Mouse (Mus musculus) hindbrain, embryonic 15.5 days (tissue): Measurements from ENCODE around the gene Cacna1s. TPM values are rescaled to one million over a fixed set of nuclear protein-coding genes. Genes with fewer than 3 reads are reported as not detected.
A peak's percentile ranks its signal among the peaks of the same experiment; 100 is the strongest.

Experiments
- ATAC-seq: fragments of 200-750 bp; cut with Nextera tagmentation; 2 replicates; pipeline ENCODE4 v1.8.0; 2017; ENCODE audit warnings: low read depth, moderate number of reproducible peaks, moderate TSS enrichment; ENCODE audit not compliant: low FRiP score
- H3K27ac ChIP-seq: fragments of 300-500 bp; sonication (generic); replicated peaks from 2 replicates; pipeline ENCODE4 v1.5.1; 2015; ENCODE audit warnings: mild to moderate bottlenecking, inconsistent platforms
- H3K27me3 ChIP-seq: fragments of 300-500 bp; sonication (generic); 2 replicates; pipeline ENCODE4 v1.6.1; 2015; ENCODE audit warnings: control low read depth, inconsistent platforms
- H3K36me3 ChIP-seq: fragments of 300-500 bp; sonication (generic); 2 replicates; pipeline ENCODE4 v1.6.1; 2015; ENCODE audit warnings: control low read depth, inconsistent platforms
- H3K4me1 ChIP-seq: fragments of 300-500 bp; sonication (generic); replicated peaks from 2 replicates; pipeline ENCODE4 v1.6.1; 2015; ENCODE audit warnings: control low read depth, inconsistent platforms
- H3K4me2 ChIP-seq: fragments of 300-500 bp; sonication (generic); 2 replicates; pipeline ENCODE4 v1.6.1; 2015; ENCODE audit warnings: moderate library complexity, mild to moderate bottlenecking, inconsistent platforms
- H3K4me3 ChIP-seq: fragments of 300-500 bp; sonication (generic); 2 replicates; pipeline ENCODE4 v1.5.1; 2015; ENCODE audit warnings: mild to moderate bottlenecking, inconsistent platforms
- H3K9ac ChIP-seq: fragments of 300-500 bp; sonication (generic); 2 replicates; pipeline ENCODE4 v1.6.1; 2015; ENCODE audit warnings: inconsistent platforms
- H3K9me3 ChIP-seq: fragments of 300-500 bp; sonication (generic); 2 replicates; pipeline ENCODE4 v1.6.1; 2016; ENCODE audit warnings: control low read depth, inconsistent platforms
- WGBS: fragments of 180-500 bp; shearing (Covaris S2); methylation state at CpG from one replicate; pipeline ENCODE4 v1.1.7; 2015; 5-methylcytosine and 5-hydroxymethylcytosine counted together
- polyA plus RNA-seq: library from polyadenylated mRNA; unstranded; fragments of >200 nt; fragmentation: Nextera tagmentation; extraction: Ambion mirVana; gene quantifications from 2 replicates; pipeline ENCODE4 v1.2.1, GENCODE M21; 2015

Gene Cacna1s
- polyA plus RNA-seq, 1 experiment from 2014 or later: 0.32 TPM

GRCm38 (mm10) chr1:136058594-136058993, 6.0 kb downstream of the Cacna1s start:
- Histone ChIP-seq H3K4me1 (peaks cover 23% of the 10 kb centered on the region), H3K4me2 (no peak overlapping the region), H3K36me3 (no peaks in the 10 kb centered on the region), H3K27me3 (no peaks in the 10 kb centered on the region), H3K9me3 (no peaks in the 10 kb centered on the region), H3K4me3 (no peak overlapping the region), H3K9ac (no peak overlapping the region), H3K27ac (no peak overlapping the region)
- ATAC-seq: no peak
- WGBS: 57% methylated on average over 3 of the region's 3 CpGs

DNA sequence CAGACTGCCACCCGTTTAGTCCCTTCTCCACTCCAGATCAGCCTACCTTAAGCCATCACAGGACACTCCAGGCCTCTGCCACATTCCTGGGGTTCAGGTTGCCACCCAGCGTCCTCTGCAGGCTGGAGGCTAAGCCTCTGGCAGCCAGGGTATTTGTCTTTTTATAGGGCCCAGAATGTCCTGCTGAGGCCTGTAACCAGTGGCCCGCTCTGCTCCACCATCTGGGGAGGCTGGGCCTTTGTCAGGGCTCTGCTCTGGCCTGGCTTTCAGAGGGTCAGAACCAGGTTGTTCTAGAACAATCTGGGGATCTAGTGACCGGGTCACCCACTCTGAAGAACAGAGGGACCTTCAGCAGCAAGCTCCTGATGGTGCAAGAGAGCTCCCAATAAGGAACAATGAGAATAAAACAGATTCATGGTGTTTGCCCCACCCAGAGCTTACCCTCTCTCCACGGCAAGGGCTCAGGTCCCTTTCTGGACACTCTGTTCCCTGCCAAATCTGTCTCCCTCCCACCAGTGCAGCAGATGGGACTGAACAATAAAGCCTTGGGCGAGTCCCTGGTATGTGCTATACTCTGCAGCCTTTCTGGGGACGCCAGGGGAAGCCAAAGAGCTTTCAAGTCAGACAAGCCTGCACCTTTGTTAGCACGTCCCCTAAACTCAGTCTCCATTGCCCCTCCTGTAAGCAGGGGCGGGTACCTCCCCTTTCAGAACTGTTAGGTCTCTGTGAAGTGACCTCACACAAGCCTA, 8.7 kb downstream of the Cacna1s start:
- Histone ChIP-seq H3K9ac (no peak overlapping the region), H3K4me1 (peaks cover 17% of the 10 kb centered on the region), H3K4me3 (no peak overlapping the region), H3K36me3 (no peaks in the 10 kb centered on the region), H3K27ac (0 out of 2 replicates have a peak overlapping the region, but pooled peaks have one; percentile 12), H3K27me3 (no peaks in the 10 kb centered on the region), H3K9me3 (no peaks in the 10 kb centered on the region), H3K4me2 (no peak overlapping the region)
- WGBS: 46% methylated on average over 9 of the region's 9 CpGs
- peak; percentile 33; the same call in 1 of the 2 replicates for ATAC-seq

DNA sequence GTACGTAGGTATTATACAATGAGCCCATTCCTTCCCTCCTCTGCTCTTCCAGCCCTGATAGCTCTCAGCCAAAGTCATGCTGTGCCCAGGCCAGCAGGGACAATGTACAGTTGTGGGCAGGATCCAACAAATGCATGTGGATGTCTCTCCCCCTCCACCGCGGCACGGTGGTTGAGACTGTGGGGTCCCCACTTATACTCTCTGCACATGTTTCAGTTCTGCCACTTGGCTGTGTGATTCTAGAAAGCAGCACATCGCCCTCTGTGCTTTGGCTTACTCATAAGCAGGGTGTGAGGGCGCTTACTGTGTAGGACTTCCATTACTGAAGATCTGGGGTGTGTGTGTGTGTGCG, 9.2 kb downstream of the Cacna1s start:
- peak; percentile 66; the same call in 1 of the 2 replicates for ATAC-seq
- H3K27ac ChIP-seq: 0 out of 2 replicates have a peak overlapping the region, but pooled peaks have one; percentile 12
- no peak overlapping the region for H3K9ac ChIP-seq
- H3K4me1 ChIP-seq: peaks cover 11% of the 10 kb centered on the region; the same call in 1 of the 2 replicates
- WGBS: 68% methylated on average over 7 of the region's 7 CpGs
- H3K4me2 ChIP-seq: no peak overlapping the region
- H3K4me3 ChIP-seq: no peak overlapping the region
- no peaks in the 10 kb centered on the region for H3K27me3 ChIP-seq
- no peaks in the 10 kb centered on the region for H3K36me3 ChIP-seq
- H3K9me3 ChIP-seq: no peaks in the 10 kb centered on the region

- no peak overlapping the region for H3K4me2 ChIP-seq
Measured at GRCm38 (mm10) chr1:136063991-136064390, 11.4 kb downstream of the Cacna1s start.

DNA sequence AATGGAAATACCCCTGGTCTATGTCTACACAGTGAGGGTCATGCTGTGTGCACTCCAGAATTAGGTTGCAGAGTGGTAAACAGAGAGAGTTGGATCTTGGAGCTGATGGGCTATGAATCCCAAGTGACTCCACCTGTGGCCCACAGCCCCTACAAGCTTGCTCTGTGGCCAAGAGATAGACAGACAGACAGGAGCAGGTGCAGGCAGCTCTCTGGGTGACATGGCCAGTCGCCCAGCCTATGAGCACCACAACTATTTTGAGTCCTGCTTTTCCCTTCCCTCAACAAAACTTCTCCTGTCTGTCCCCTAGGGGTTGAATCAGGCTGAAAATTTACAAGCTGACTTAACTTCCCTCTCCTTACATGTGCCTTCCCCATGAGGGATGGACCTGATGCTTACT, 14.1 kb downstream of the Cacna1s start:
- WGBS: 75% methylated on average over 1 of the region's 1 CpGs
- Histone ChIP-seq H3K27me3 (no peaks in the 10 kb centered on the region), H3K4me3 (no peak overlapping the region), H3K9ac (no peak overlapping the region), H3K4me2 (no peak overlapping the region), H3K27ac (no peak overlapping the region), H3K9me3 (no peaks in the 10 kb centered on the region), H3K36me3 (no peaks in the 10 kb centered on the region), H3K4me1 (0 out of 2 replicates have a peak, but pooled peaks cover under 1% of the 10 kb centered on the region)
- ATAC-seq: no peak

More at GRCm38 (mm10) chr1:136063991-136064390, 11.4 kb downstream of the Cacna1s start:
- ATAC-seq: no peak
- no peak overlapping the region for H3K9ac ChIP-seq
- no peaks in the 10 kb centered on the region for H3K36me3 ChIP-seq
- H3K27ac ChIP-seq: no peak overlapping the region
- H3K9me3 ChIP-seq: no peaks in the 10 kb centered on the region
- H3K4me1 ChIP-seq: peaks cover 6% of the 10 kb centered on the region; the same call in 1 of the 2 replicates
- no peaks in the 10 kb centered on the region for H3K27me3 ChIP-seq
- no peak overlapping the region for H3K4me3 ChIP-seq
- 70% methylated on average over 5 of the region's 5 CpGs for WGBS

- 78% methylated on average over 3 of the region's 3 CpGs for WGBS
- no peak overlapping the region for H3K27ac ChIP-seq
- no peak overlapping the region for H3K9ac ChIP-seq
- no peaks in the 10 kb centered on the region for H3K36me3 ChIP-seq
- ATAC-seq: no peak
- no peak overlapping the region for H3K4me2 ChIP-seq
- no peak overlapping the region for H3K4me3 ChIP-seq
- no peaks in the 10 kb centered on the region for H3K27me3 ChIP-seq
- no peaks in the 10 kb centered on the region for H3K9me3 ChIP-seq
- no peaks in the 10 kb centered on the region for H3K4me1 ChIP-seq
Measured at GRCm38 (mm10) chr1:136067579-136067978, 15.0 kb downstream of the Cacna1s start.

- H3K27me3 ChIP-seq: 0 out of 2 replicates have a peak, but pooled peaks cover 2% of the 10 kb centered on the region
- H3K9ac ChIP-seq: no peak overlapping the region
- no peak overlapping the region for H3K4me2 ChIP-seq
- WGBS: 8% methylated on average over 3 of the region's 3 CpGs
- H3K27ac ChIP-seq: no peak overlapping the region
- no peaks in the 10 kb centered on the region for H3K9me3 ChIP-seq
- H3K36me3 ChIP-seq: no peaks in the 10 kb centered on the region
- no peak for ATAC-seq
- H3K4me3 ChIP-seq: no peak overlapping the region
- H3K4me1 ChIP-seq: no peaks in the 10 kb centered on the region
Measured at GRCm38 (mm10) chr1:136076086-136076485, 23.5 kb downstream of the Cacna1s start.

DNA sequence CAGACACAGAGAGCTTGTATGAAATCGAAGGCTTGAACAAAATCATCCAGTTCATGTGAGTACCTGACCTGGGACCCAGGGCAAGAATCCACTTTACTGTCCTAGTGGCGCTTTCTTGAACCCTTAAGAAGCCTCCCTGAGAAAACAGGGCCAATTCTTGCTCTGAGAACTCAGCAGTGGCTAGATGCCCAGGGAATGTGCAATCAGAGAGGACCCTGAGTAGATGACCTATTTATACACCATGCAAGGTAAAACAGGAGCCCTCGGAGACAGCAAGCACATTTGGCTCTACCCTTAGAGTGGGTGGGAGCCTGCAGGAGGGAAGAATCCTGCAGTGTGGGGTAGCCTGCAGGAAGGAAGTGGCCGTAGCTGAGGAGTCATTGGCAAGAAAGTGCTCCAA, 25.1 kb downstream of the Cacna1s start:
- Histone ChIP-seq H3K9ac (no peak overlapping the region), H3K4me3 (no peak overlapping the region), H3K36me3 (no peaks in the 10 kb centered on the region), H3K27ac (no peak overlapping the region), H3K9me3 (no peaks in the 10 kb centered on the region), H3K27me3 (0 out of 2 replicates have a peak, but pooled peaks cover 2% of the 10 kb centered on the region), H3K4me1 (no peaks in the 10 kb centered on the region), H3K4me2 (no peak overlapping the region)
- 67% methylated on average over 4 of the region's 4 CpGs for WGBS
- ATAC-seq: no peak

GRCm38 (mm10) chr1:136081161-136081560, 28.6 kb downstream of the Cacna1s start:
- Histone ChIP-seq H3K27ac (no peak overlapping the region), H3K36me3 (no peaks in the 10 kb centered on the region), H3K4me1 (no peaks in the 10 kb centered on the region), H3K9ac (no peak overlapping the region), H3K4me3 (no peak overlapping the region), H3K9me3 (no peaks in the 10 kb centered on the region), H3K27me3 (no peaks in the 10 kb centered on the region), H3K4me2 (no peak overlapping the region)
- ATAC-seq: no peak
- 84% methylated on average over 1 of the region's 1 CpGs for WGBS

DNA sequence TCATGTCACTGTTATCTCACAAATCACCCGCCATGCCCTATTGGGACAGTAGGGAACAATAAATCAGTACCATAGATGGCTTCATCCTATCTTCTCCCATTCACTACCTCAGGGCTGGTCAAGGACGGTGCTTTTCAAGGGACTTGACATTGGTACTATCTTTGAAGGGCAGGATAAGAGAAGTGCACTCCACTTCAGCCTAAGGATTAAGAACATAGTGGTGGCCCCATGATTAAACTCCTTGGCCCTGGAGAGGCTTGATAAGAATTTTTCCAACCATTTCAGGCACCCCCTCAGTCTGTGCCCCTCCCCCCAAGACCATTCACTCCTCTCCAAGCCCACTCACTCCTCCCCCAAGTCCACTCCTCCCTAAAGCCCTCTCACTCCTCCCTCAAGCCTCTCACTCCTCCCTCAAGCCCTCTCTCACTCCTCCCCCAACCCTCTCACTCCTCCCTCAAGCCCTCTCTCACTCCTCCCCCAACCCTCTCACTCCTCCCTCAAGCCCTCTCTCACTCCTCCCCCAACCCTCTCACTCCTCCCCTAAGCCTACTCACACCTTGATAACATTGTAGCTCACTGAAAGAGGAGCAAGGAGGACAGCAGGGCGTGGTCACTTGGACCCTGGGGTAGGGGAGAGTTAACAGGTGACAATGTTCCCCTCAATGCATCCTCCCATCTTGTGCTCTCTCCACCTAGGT, 33.6 kb downstream of the Cacna1s start:
- Histone ChIP-seq H3K27ac (no peak overlapping the region), H3K27me3 (no peaks in the 10 kb centered on the region), H3K9ac (no peak overlapping the region), H3K4me2 (no peak overlapping the region), H3K4me1 (0 out of 2 replicates have a peak, but pooled peaks cover 4% of the 10 kb centered on the region), H3K9me3 (no peaks in the 10 kb centered on the region), H3K36me3 (no peaks in the 10 kb centered on the region), H3K4me3 (no peak overlapping the region)
- 92% methylated on average over 3 of the region's 3 CpGs for WGBS
- ATAC-seq: no peak

DNA sequence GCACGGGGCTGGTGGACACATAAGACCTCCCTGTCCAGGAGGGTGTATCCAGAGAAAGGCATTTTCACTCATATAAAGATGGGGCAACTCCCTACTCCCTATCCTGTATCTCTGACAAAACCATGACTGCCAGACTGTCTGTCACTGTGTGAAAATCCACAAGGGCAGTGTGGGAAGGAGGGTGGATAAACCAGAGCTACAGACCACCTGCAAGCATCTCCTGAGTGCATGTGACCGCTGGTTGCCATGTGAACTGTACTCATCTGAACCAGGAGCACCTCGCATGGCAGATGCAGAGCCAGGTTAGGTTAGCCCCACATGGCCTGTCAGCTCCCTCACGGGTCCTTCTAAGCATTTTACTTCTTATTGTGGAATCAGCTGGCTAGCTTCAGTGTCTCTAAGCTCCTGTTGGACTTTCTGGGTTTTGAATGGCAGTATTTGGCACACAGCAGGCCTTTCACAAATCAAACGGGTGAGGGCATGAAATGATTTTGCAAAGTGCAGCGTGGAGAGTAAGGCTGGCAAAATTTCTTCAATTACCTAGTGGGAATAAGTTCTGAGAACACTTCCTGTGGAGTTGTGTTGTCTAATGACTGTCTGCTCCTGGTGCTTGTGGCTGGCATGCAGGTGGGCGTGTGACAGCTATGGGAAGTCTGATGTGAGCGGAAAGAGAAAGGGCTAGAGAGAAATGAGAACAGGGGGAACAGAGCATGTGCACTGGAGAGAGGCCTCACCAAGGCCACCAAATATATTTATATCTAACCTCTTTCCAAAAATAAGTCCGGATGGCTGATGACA, 37.0 kb downstream of the Cacna1s start:
- 66% methylated on average over 9 of the region's 9 CpGs for WGBS

More for the DNA sequence above, 37.0 kb downstream of the Cacna1s start:
- Histone ChIP-seq H3K27me3 (no peaks in the 10 kb centered on the region), H3K4me2 (no peak overlapping the region), H3K4me3 (no peak overlapping the region), H3K36me3 (no peaks in the 10 kb centered on the region), H3K9ac (no peak overlapping the region), H3K4me1 (0 out of 2 replicates have a peak, but pooled peaks cover 4% of the 10 kb centered on the region), H3K27ac (no peak overlapping the region), H3K9me3 (no peaks in the 10 kb centered on the region)
- peak; percentile 54; the same call in 1 of the 2 replicates for ATAC-seq
